ENCODE assay signal across 8 mouse cellular contexts in the genomic region with DNA sequence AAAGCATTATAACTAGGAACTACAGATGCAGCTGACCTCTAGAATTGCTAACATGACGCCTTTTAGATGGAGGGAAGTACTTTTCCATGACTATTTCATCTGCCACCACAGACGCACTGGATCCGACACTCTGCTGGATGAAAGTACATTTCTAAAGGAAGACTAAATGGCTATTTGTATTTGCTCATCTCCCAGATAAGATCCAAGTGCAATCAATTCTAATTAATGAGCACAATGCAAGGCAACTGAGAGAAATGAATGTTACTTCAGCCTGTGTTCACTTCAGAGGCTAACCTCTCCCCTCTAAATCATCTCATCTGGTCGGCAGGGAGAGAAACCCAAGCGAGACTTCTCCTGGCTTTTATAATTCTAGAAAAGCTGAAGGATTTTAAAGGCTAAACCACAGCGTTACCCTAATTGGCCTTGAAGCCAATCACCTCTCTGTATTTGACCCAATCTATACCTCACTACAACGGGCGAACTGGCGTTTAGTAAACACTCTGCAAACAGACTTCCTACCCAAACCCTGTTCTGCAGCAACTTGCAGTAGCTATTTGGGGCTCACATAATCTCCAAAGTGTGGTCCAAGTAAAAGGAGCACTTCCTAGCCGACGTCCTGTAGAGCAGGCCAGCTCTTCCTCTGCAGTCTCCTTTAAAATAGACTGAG. TPM values are rescaled to one million over a fixed set of nuclear protein-coding genes. Genes with fewer than 3 reads are reported as not detected.
DNase-seq lines count a peak whose midpoint lies in the region; ATAC-seq lines count a peak whose summit lies in the region.

No protein-coding gene starts in this region.

- peak overlapping the region; percentile 83 for H3K9ac ChIP-seq in kidney, embryonic 14.5 days (ENCODE audit: low read depth, low read length)
- H3K9ac ChIP-seq in hindbrain, embryonic 12.5 days = peak overlapping the region; percentile 81

- WGBS in kidney, embryonic 14.5 days = 13% methylated on average over 11 of the region's 11 CpGs
- WGBS in hindbrain, embryonic 12.5 days = 16% methylated on average over 11 of the region's 11 CpGs

- no peaks in the 10 kb centered on the region for H3K27me3 ChIP-seq in kidney, embryonic 14.5 days (ENCODE audit: control insufficient read depth, insufficient read depth, low read length)
- H3K27me3 ChIP-seq in hindbrain, embryonic 12.5 days = no peaks in the 10 kb centered on the region

- ATAC-seq in kidney, embryonic 14.5 days (ENCODE audit: low FRiP score, low TSS enrichment) = no peak
- ATAC-seq in activated CD4-positive, CD25-positive, alpha-beta regulatory T cell, adult 4 months = peak; percentile 15
- ATAC-seq in hindbrain, embryonic 12.5 days (ENCODE audit: low FRiP score) = no peak
- ATAC-seq in megakaryocyte progenitor cell, adult 5-6 weeks (replicated peaks; ENCODE audit: poor library complexity) = peak; percentile 39

- peak overlapping the region; percentile 78; the same call in 1 of the 2 replicates for H3K27ac ChIP-seq in kidney, embryonic 14.5 days (ENCODE audit: low read depth, low read length)
- peak overlapping the region; percentile 78 for H3K27ac ChIP-seq in hindbrain, embryonic 12.5 days

- peak overlapping the region; percentile 55 for H3K4me2 ChIP-seq in kidney, embryonic 14.5 days (replicated peaks; ENCODE audit: low read depth, low read length)
- H3K4me2 ChIP-seq in hindbrain, embryonic 12.5 days (replicated peaks) = peak overlapping the region; percentile 84

- H3K4me1 ChIP-seq in kidney, embryonic 14.5 days (ENCODE audit: control insufficient read depth, insufficient read depth, low read length) = 0 out of 2 replicates have a peak, but pooled peaks cover 8% of the 10 kb centered on the region
- H3K4me1 ChIP-seq in hindbrain, embryonic 12.5 days = peaks cover 8% of the 10 kb centered on the region; the same call in 1 of the 2 replicates

- no peak for DNase-seq in kidney, adult 8-10 months
- no peak for DNase-seq in B cell, adult 2 months
- DNase-seq in left cerebral cortex, adult 11 months (ENCODE audit: low spot score) = no peak
- no peak for DNase-seq in adrenal gland, postnatal 25 days

- H3K4me3 ChIP-seq in kidney, embryonic 14.5 days (ENCODE audit: low read length) = peak overlapping the region; percentile 80
- H3K4me3 ChIP-seq in hindbrain, embryonic 12.5 days = peak overlapping the region; percentile 72

- H3K9me3 ChIP-seq in kidney, embryonic 14.5 days (ENCODE audit: control insufficient read depth, low read length) = no peaks in the 10 kb centered on the region
- H3K9me3 ChIP-seq in hindbrain, embryonic 12.5 days (replicated peaks) = no peaks in the 10 kb centered on the region

- peaks cover 22% of the 10 kb centered on the region for H3K36me3 ChIP-seq in kidney, embryonic 14.5 days (ENCODE audit: control insufficient read depth, insufficient read depth, low read length)
- H3K36me3 ChIP-seq in hindbrain, embryonic 12.5 days = peaks cover 22% of the 10 kb centered on the region

RNA-seq across cellular contexts. Expression of a gene that starts 0.7 kb away (rescaled TPM):
- polyA plus RNA-seq in kidney, embryonic 14.5 days (2014; fragmentation: Nextera tagmentation; extraction: Ambion mirVana) = 43.7 and 51.2 TPM in 2 replicates
- polyA plus RNA-seq in activated CD4-positive, CD25-positive, alpha-beta regulatory T cell, adult 4 months (2017; shearing (Covaris generic)) = 10 to 100 TPM; 47.6 to 55.4 TPM
- polyA plus RNA-seq in hindbrain, embryonic 12.5 days (2016; fragmentation: Nextera tagmentation; extraction: Ambion mirVana) = 37.5 and 38.1 TPM in 2 replicates
- total RNA-seq in megakaryocyte progenitor cell, adult 5-6 weeks (2015) = 34.9 and 35.3 TPM in 2 replicates
- total RNA-seq in megakaryocyte progenitor cell, adult 5-6 weeks (2017) = 30.3 and 33.4 TPM in 2 replicates
- total RNA-seq in adrenal gland, postnatal 25 days (2021) = 19.2 and 19.9 TPM in 2 replicates

Comparison
In these comparisons a context has a peak if more than half of its experiments do, and no peak if none do; other contexts are left out.
1. ATAC-seq: peak in activated CD4-positive, CD25-positive, alpha-beta regulatory T cell, adult 4 months (single experiment) and megakaryocyte progenitor cell, adult 5-6 weeks (single experiment); none in kidney, embryonic 14.5 days (single experiment) and hindbrain, embryonic 12.5 days (single experiment).